Mouse (Mus musculus): ENCODE data around the gene Parp16. TPM values are rescaled to one million over a fixed set of nuclear protein-coding genes. Genes with fewer than 3 reads are reported as not detected.

Gene Parp16
- total and polyA plus RNA-seq, 3 experiments: 0.44 to 1.7 (median 0.81) TPM

- H3K9ac ChIP-seq (ENCODE audit: insufficient read depth, low read depth): no peak overlapping the region
- H3K4me1 ChIP-seq (ENCODE audit: control insufficient read depth in 1 of 2, insufficient read depth in 2 of 2): peaks cover 10 to 46% of the 10 kb centered on the region in 2 experiments; a peak in 3 of 4 replicates
- no peak overlapping the region for H3K4me2 ChIP-seq (ENCODE audit: insufficient read depth, low read depth, poor library complexity, severe bottlenecking)
- H3K27ac ChIP-seq (ENCODE audit: insufficient read depth, low read depth): no peak overlapping the region
- H3K4me3 ChIP-seq (replicated peaks in 1 of 3; ENCODE audit: low read depth in 2 of 3, low read length in 2 of 3, poor library complexity in 1 of 3): no peak overlapping the region
- TF ChIP-seq EP300 (IDR thresholded peaks at IDR 0.05; ENCODE audit: low read length): no peak
- no peak for TF ChIP-seq MAZ (IDR thresholded peaks at IDR 0.05; ENCODE audit: low read depth, low read length)
- no peak for TF ChIP-seq RAD21 (IDR thresholded peaks at IDR 0.05; ENCODE audit: low read depth, low read length)
- no peak for TF ChIP-seq TCF12 (IDR thresholded peaks at IDR 0.05; ENCODE audit: low read depth, low read length)
- TF ChIP-seq GABPA (IDR thresholded peaks at IDR 0.05; ENCODE audit: insufficient replicate concordance, low read depth, low read length): no peak
- no peak for TF ChIP-seq USF1 (IDR thresholded peaks at IDR 0.05; ENCODE audit: low read depth, low read length)
- no peak for TF ChIP-seq HCFC1 (IDR thresholded peaks at IDR 0.05; ENCODE audit: low read depth, low read length)
- no peak for TF ChIP-seq IRF4 (IDR thresholded peaks at IDR 0.05; ENCODE audit: low read depth, low read length)
- TF ChIP-seq ZNF384 (IDR thresholded peaks at IDR 0.05; ENCODE audit: low read depth, low read length): no peak
- no peak for TF ChIP-seq KAT2A (IDR thresholded peaks at IDR 0.05; ENCODE audit: insufficient replicate concordance, low read length)
- TF ChIP-seq USF2 (conservative IDR thresholded peaks at IDR 0.05; ENCODE audit: low read depth, low read length): no peak
- TF ChIP-seq CHD2 (IDR thresholded peaks at IDR 0.05; ENCODE audit: low read length): no peak
- dilution Hi-C loops (cut with MboI; ENCODE audit: extremely low pct_ligation_motif_present, extremely low pct_unique_long_range_greater_than_20kb, low sequenced_read_pairs): no loop called here
- H3K27me3 ChIP-seq (replicated peaks): peaks cover 43% of the 10 kb centered on the region
- in situ Hi-C loops (cut with MboI; ENCODE audit: low pct_ligation_motif_present, low pct_unique_long_range_greater_than_20kb, low sequenced_read_pairs): loop anchor here (5.0 kb wide), 1 partner anchor 43 kb away; no protein-coding TSS in a partner anchor
- DNase-seq (ENCODE audit: extremely low read depth): peak; percentile 35
- no peaks in the 10 kb centered on the region for H3K36me3 ChIP-seq (replicated peaks in 1 of 2; ENCODE audit: control insufficient read depth in 1 of 2, insufficient read depth in 1 of 2, low read length in 1 of 2)
- no peaks in the 10 kb centered on the region for H3K9me3 ChIP-seq (replicated peaks; ENCODE audit: low read length)
- H3K79me2 ChIP-seq (replicated peaks; ENCODE audit: control insufficient read depth, extremely low read depth, insufficient read depth, poor library complexity, severe bottlenecking): no peaks in the 10 kb centered on the region
Measured at GRCm38 (mm10) chr9:65179817-65180624, 15.1 kb upstream of the Parp16 start.

DNA sequence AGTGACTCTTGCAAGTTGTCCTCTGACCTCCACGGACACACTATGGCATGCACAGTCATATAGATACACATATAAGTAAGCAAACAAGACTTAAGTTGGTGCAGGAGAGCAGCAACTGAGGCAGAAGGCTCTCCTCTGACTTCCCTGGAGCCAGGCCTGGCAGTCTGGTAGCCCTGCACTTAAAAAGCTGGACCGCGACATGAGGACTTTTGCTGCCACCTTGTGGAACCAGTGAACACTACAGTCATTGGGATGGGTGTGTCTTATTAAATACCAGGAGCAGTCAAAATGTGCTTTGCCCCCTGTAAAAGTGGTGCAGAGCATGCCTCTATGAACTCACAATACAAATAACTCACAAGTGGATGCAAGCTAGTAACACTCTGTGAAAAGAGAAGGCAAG is 6.6 kb upstream of the Parp16 start:
- Histone ChIP-seq H3K9me3 (replicated peaks; ENCODE audit: low read length) (no peaks in the 10 kb centered on the region), H3K9ac (ENCODE audit: insufficient read depth, low read depth) (no peak overlapping the region), H3K27ac (ENCODE audit: insufficient read depth, low read depth) (no peak overlapping the region), H3K4me3 (replicated peaks in 1 of 3; ENCODE audit: low read depth in 2 of 3, low read length in 2 of 3, poor library complexity in 1 of 3) (no peak overlapping the region), H3K36me3 (replicated peaks in 1 of 2; ENCODE audit: control insufficient read depth in 1 of 2, insufficient read depth in 1 of 2, low read length in 1 of 2) (no peaks in the 10 kb centered on the region), H3K79me2 (replicated peaks; ENCODE audit: control insufficient read depth, extremely low read depth, insufficient read depth, poor library complexity, severe bottlenecking) (no peaks in the 10 kb centered on the region), H3K4me1 (ENCODE audit: control insufficient read depth in 1 of 2, insufficient read depth in 2 of 2) (peaks cover 4 to 17% of the 10 kb centered on the region in 2 experiments; a peak in 3 of 4 replicates), H3K4me2 (ENCODE audit: insufficient read depth, low read depth, poor library complexity, severe bottlenecking) (no peak overlapping the region), H3K27me3 (replicated peaks) (peaks cover 10% of the 10 kb centered on the region)
- TF ChIP-seq ZMIZ1 (IDR thresholded peaks at IDR 0.05; ENCODE audit: low read depth, low read length) (no peak), SMC3 (IDR thresholded peaks at IDR 0.05; ENCODE audit: low read depth, low read length) (peak; percentile 91), CTCF (conservative IDR thresholded peaks at IDR 0.05 in 1 of 2, IDR thresholded peaks at IDR 0.05 in 1 of 2; ENCODE audit: low read depth in 2 of 2, low read length in 2 of 2) (peak; percentile 87 to 95), ZC3H11A (IDR thresholded peaks at IDR 0.05; ENCODE audit: low read depth, low read length) (peak; percentile 64), RAD21 (IDR thresholded peaks at IDR 0.05; ENCODE audit: low read depth, low read length) (peak; percentile 98), TCF12 (IDR thresholded peaks at IDR 0.05; ENCODE audit: low read depth, low read length) (no peak)
- peak; percentile 84 for DNase-seq (ENCODE audit: extremely low read depth)
- dilution Hi-C loops (cut with MboI; ENCODE audit: extremely low pct_ligation_motif_present, extremely low pct_unique_long_range_greater_than_20kb, low sequenced_read_pairs) (no loop called here), in situ Hi-C loops (cut with MboI; ENCODE audit: low pct_ligation_motif_present, low pct_unique_long_range_greater_than_20kb, low sequenced_read_pairs) (no loop called here)
